Mouse (Mus musculus) CH12.LX (cell line): Measurements from ENCODE around the gene AI854703. TPM values are rescaled to one million over a fixed set of nuclear protein-coding genes. Genes with fewer than 3 reads are reported as not detected.
A peak's percentile ranks its signal among the peaks of the same experiment; 100 is the strongest.

ENCODE experiments used
- DNase-seq: peaks from one replicate; pipeline ENCODE4 v3.0.0-alpha.2; 2013; ENCODE audit errors: extremely low read depth
- H3K27ac ChIP-seq: 2 replicates; pipeline ENCODE4 v1.5.1; 2012; ENCODE audit warnings: low read depth, mild to moderate bottlenecking, control low read depth, moderate library complexity; ENCODE audit not compliant: insufficient read depth
- H3K27me3 ChIP-seq: replicated peaks from 2 replicates; pipeline ENCODE3; 2012; ENCODE audit warnings: inconsistent platforms
- H3K36me3 ChIP-seq, 2 experiments: replicated peaks in 1 of 2; 2 replicates each; pipeline versions ENCODE3 to v1.6.1; 2012; ENCODE audit warnings: inconsistent platforms in 1 of 2, low read length in 1 of 2, mild to moderate bottlenecking in 1 of 2, mixed read lengths in 1 of 2, moderate library complexity in 1 of 2; ENCODE audit not compliant: control insufficient read depth in 1 of 2, insufficient read depth in 1 of 2
- H3K4me1 ChIP-seq, 2 experiments: 2 replicates each; pipeline ENCODE4 v1.6.1; 2012; ENCODE audit warnings: inconsistent platforms in 1 of 2, moderate library complexity in 1 of 2; ENCODE audit not compliant: insufficient read depth in 2 of 2, control insufficient read depth in 1 of 2
- H3K4me2 ChIP-seq: 2 replicates; pipeline ENCODE4 v1.6.1; 2012; ENCODE audit warnings: low read depth, mild to moderate bottlenecking, control low read depth; ENCODE audit not compliant: poor library complexity, insufficient read depth, severe bottlenecking
- H3K4me3 ChIP-seq, 3 experiments: fragments of 150-350 bp in 1 of 3; sonication (generic) in 1 of 3; replicated peaks in 1 of 3; 2 replicates each; pipeline versions ENCODE3 to v1.5.1; 2011 to 2012; ENCODE audit warnings: low read depth in 2 of 3, low read length in 2 of 3, mild to moderate bottlenecking in 2 of 3, moderate library complexity in 2 of 3, control low read depth in 1 of 3, improper control_type of control experiment in 1 of 3, inconsistent platforms in 1 of 3, mixed read lengths in 1 of 3; ENCODE audit not compliant: poor library complexity in 1 of 3
- H3K79me2 ChIP-seq: replicated peaks from 2 replicates; pipeline ENCODE4 v1.6.1; 2012; ENCODE audit warnings: mild to moderate bottlenecking, moderate library complexity; ENCODE audit not compliant: control insufficient read depth, poor library complexity, insufficient read depth, severe bottlenecking; ENCODE audit errors: extremely low read depth
- H3K9ac ChIP-seq: 2 replicates; pipeline ENCODE4 v1.6.1; 2012; ENCODE audit warnings: low read depth, mild to moderate bottlenecking, control low read depth, moderate library complexity; ENCODE audit not compliant: insufficient read depth
- H3K9me3 ChIP-seq: replicated peaks from 2 replicates; pipeline ENCODE3; 2012; ENCODE audit warnings: low read length, inconsistent platforms, mixed read lengths
- CHD1 ChIP-seq: IDR thresholded peaks from 2 replicates; pipeline ENCODE4 v1.6.1; 2012; ENCODE audit warnings: low read depth, low read length, improper control_type of control experiment, inconsistent platforms
- CHD2 ChIP-seq: IDR thresholded peaks from 2 replicates; pipeline ENCODE4 v1.6.1; 2011; ENCODE audit warnings: low read length, improper control_type of control experiment
- CTCF ChIP-seq, 2 experiments: IDR thresholded peaks in 1 of 2; conservative IDR thresholded peaks in 1 of 2; 2 replicates each; pipeline ENCODE4 v1.5.1; 2011 to 2012; ENCODE audit warnings: low read depth in 2 of 2, low read length in 2 of 2, improper control_type of control experiment in 1 of 2, inconsistent platforms in 1 of 2, mild to moderate bottlenecking in 1 of 2, moderate library complexity in 1 of 2
- ELF1 ChIP-seq: IDR thresholded peaks from 2 replicates; pipeline ENCODE4 v1.6.1; 2014; ENCODE audit warnings: low read depth, mild to moderate bottlenecking, inconsistent platforms, low read length, improper control_type of control experiment
- ETS1 ChIP-seq: conservative IDR thresholded peaks from 2 replicates; pipeline ENCODE4 v1.6.1; 2012; ENCODE audit warnings: low read depth, mild to moderate bottlenecking, inconsistent platforms, low read length, improper control_type of control experiment, moderate library complexity
- HCFC1 ChIP-seq: IDR thresholded peaks from 2 replicates; pipeline ENCODE4 v1.6.1; 2012; ENCODE audit warnings: low read depth, mild to moderate bottlenecking, inconsistent platforms, low read length, improper control_type of control experiment
- JUND ChIP-seq: conservative IDR thresholded peaks from 2 replicates; pipeline ENCODE4 v1.6.1; 2011; ENCODE audit warnings: low read depth, low read length, improper control_type of control experiment
- MAX ChIP-seq: IDR thresholded peaks from 2 replicates; pipeline ENCODE4 v1.6.1; 2011; ENCODE audit warnings: low read length, improper control_type of control experiment
- MAZ ChIP-seq: IDR thresholded peaks from 2 replicates; pipeline ENCODE4 v1.6.1; 2012; ENCODE audit warnings: low read depth, mild to moderate bottlenecking, inconsistent platforms, low read length, improper control_type of control experiment, moderate library complexity
- MXI1 ChIP-seq: IDR thresholded peaks from 2 replicates; pipeline ENCODE4 v1.6.1; 2011; ENCODE audit warnings: mild to moderate bottlenecking, low read depth, low read length, improper control_type of control experiment
- MYC ChIP-seq: IDR thresholded peaks from 2 replicates; pipeline ENCODE4 v1.6.1; 2011; ENCODE audit warnings: low read depth, mild to moderate bottlenecking, improper control_type of control experiment, low read length
- NRF1 ChIP-seq: IDR thresholded peaks from 2 replicates; pipeline ENCODE4 v1.6.1; 2014; ENCODE audit warnings: low read depth, mild to moderate bottlenecking, inconsistent platforms, low read length, improper control_type of control experiment, moderate library complexity
- PAX5 ChIP-seq: IDR thresholded peaks from 2 replicates; pipeline ENCODE4 v1.6.1; 2012; ENCODE audit warnings: low read length, inconsistent platforms, mixed read lengths
- POLR2AphosphoS2 ChIP-seq: IDR thresholded peaks from 2 replicates; pipeline ENCODE4 v1.6.1; 2011; ENCODE audit warnings: low read depth, low read length, improper control_type of control experiment
- RAD21 ChIP-seq: IDR thresholded peaks from 2 replicates; pipeline ENCODE4 v1.6.1; 2011; ENCODE audit warnings: low read depth, mild to moderate bottlenecking, low read length, improper control_type of control experiment, moderate library complexity
- RCOR1 ChIP-seq: conservative IDR thresholded peaks from 2 replicates; pipeline ENCODE4 v1.6.1; 2012; ENCODE audit warnings: low read depth, mild to moderate bottlenecking, inconsistent platforms, low read length, improper control_type of control experiment
- SIN3A ChIP-seq: IDR thresholded peaks from 2 replicates; pipeline ENCODE4 v1.6.1; 2012; ENCODE audit warnings: low read length, improper control_type of control experiment, inconsistent platforms
- SMC3 ChIP-seq: IDR thresholded peaks from 2 replicates; pipeline ENCODE4 v1.6.1; 2011; ENCODE audit warnings: low read depth, low read length, improper control_type of control experiment
- UBTF ChIP-seq: IDR thresholded peaks from 2 replicates; pipeline ENCODE4 v1.6.1; 2012; ENCODE audit warnings: low read depth, mild to moderate bottlenecking, inconsistent platforms, low read length, improper control_type of control experiment, moderate library complexity
- USF1 ChIP-seq: IDR thresholded peaks from 2 replicates; pipeline ENCODE4 v1.6.1; 2014; ENCODE audit warnings: low read depth, mild to moderate bottlenecking, inconsistent platforms, low read length, improper control_type of control experiment
- ZC3H11A ChIP-seq: IDR thresholded peaks from 2 replicates; pipeline ENCODE4 v1.6.1; 2012; ENCODE audit warnings: low read depth, mild to moderate bottlenecking, inconsistent platforms, low read length, improper control_type of control experiment
- ZKSCAN1 ChIP-seq: IDR thresholded peaks from 2 replicates; pipeline ENCODE4 v1.6.1; 2012; ENCODE audit warnings: low read depth, inconsistent platforms, low read length, improper control_type of control experiment, borderline replicate concordance
- ZMIZ1 ChIP-seq: IDR thresholded peaks from 2 replicates; pipeline ENCODE4 v1.6.1; 2012; ENCODE audit warnings: low read depth, mild to moderate bottlenecking, inconsistent platforms, low read length, improper control_type of control experiment
- ZNF384 ChIP-seq: IDR thresholded peaks from 2 replicates; pipeline ENCODE4 v1.6.1; 2012; ENCODE audit warnings: low read depth, low read length, improper control_type of control experiment, inconsistent platforms
- dilution Hi-C: fragments of 300-500 bp; cut with MboI; formaldehyde crosslinking; loops from 2 replicates; pipeline ENCODE4 v1.14.3; 2020; ENCODE audit warnings: low sequenced_read_pairs; ENCODE audit not compliant: extremely low pct_unique_long_range_greater_than_20kb, extremely low pct_ligation_motif_present
- in situ Hi-C: fragments of 300-500 bp; cut with MboI; formaldehyde crosslinking; loops from 3 replicates; pipeline ENCODE4 v1.14.3; 2019; ENCODE audit warnings: low sequenced_read_pairs, low pct_ligation_motif_present, low pct_unique_long_range_greater_than_20kb, mixed read lengths
- polyA plus RNA-seq: library from polyadenylated mRNA; unstranded; fragments of >175 nt; gene quantifications from 2 replicates; pipeline ENCODE4 v1.2.1, GENCODE M21; 2012; ENCODE audit warnings: low read depth; ENCODE audit not compliant: insufficient read length
- total RNA-seq, 2 experiments: library from RNA; depleted of rRNA; stranded (reverse); fragments of 300-350 nt in 1 of 2; fragments of >200 nt in 1 of 2; gene quantifications; 2 replicates each; pipeline ENCODE4 v1.2.3; 2012 to 2014

Gene AI854703
- total and polyA plus RNA-seq, 3 experiments, result 2.1 to 5.3 (median 4.8) TPM

DNA sequence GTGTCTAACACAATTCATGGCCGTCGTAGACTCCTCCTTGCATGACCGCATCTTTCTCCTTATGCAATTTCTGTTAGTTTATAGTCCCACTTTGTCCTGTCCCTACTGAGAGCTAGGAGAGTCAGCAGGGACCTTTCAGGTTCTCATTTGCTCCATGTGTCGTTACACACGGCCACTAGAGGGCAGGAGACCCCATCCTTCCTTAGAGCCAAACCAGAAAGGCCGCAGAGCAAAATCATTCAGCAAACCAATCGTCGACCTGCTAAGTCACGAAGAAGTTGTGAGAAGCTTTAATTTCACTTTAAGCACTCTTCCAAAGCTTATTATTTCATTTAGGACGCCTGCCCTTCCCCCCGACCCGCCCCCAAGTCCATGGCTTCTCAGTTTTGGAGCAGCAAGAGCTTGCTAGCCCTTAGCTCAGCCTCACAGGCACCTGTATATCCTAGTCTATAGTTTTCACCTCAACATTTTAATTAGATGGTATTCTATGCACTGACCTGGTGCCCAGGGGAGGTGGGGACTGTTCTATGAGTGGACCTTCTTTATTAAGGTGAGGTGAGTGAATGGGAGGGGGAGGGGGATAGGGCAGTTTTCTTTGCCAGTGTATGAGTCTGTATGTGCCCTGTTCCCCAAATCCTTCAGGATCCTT lies 19.2 kb downstream of the AI854703 start:
- peaks cover 17 to 50% of the 10 kb centered on the region in 2 experiments for H3K4me1 ChIP-seq
- DNase-seq, result peak; percentile 89
- TF ChIP-seq ZMIZ1, result no peak
- 0 out of 2 replicates have a peak, but pooled peaks have one; percentile 17 for TF ChIP-seq MAZ
- TF ChIP-seq SIN3A, result 0 out of 2 replicates have a peak, but pooled peaks have one; percentile 31
- no peak for TF ChIP-seq ZKSCAN1
- no peak; the same call in 1 of the 2 replicates for TF ChIP-seq HCFC1
- no peak for TF ChIP-seq POLR2AphosphoS2
- TF ChIP-seq MXI1, result 0 out of 2 replicates have a peak, but pooled peaks have one; percentile 22
- TF ChIP-seq CHD1, result 0 out of 2 replicates have a peak, but pooled peaks have one; percentile 63
- TF ChIP-seq CTCF (conservative IDR thresholded peaks at IDR 0.05 in 1 of 2, IDR thresholded peaks at IDR 0.05 in 1 of 2; ENCODE audit: low read depth in 2 of 2, low read length in 2 of 2), result peak; percentile 71 to 95
- no peak for TF ChIP-seq RCOR1
- TF ChIP-seq RAD21, result peak; percentile 96
- TF ChIP-seq MAX, result peak; percentile 54
- TF ChIP-seq NRF1, result no peak; the same call in 1 of the 2 replicates
- peak; percentile 94 for TF ChIP-seq SMC3
- TF ChIP-seq CHD2, result no peak
- peak; percentile 36; the same call in 1 of the 2 replicates for TF ChIP-seq ELF1
- no peak for TF ChIP-seq ETS1
- TF ChIP-seq PAX5, result no peak
- TF ChIP-seq MYC, result 0 out of 2 replicates have a peak, but pooled peaks have one; percentile 66
- no peak for TF ChIP-seq USF1
- TF ChIP-seq ZNF384, result peak; percentile 26; the same call in 1 of the 2 replicates
- TF ChIP-seq JUND, result no peak; the same call in 1 of the 2 replicates
- no peak for TF ChIP-seq UBTF
- peak; percentile 75 for TF ChIP-seq ZC3H11A
- H3K4me3 ChIP-seq, result peak overlapping the region in 2 of 3 experiments; percentile 26 to 33
- peaks cover 20 to 26% of the 10 kb centered on the region in 2 experiments for H3K36me3 ChIP-seq
- peaks cover 8% of the 10 kb centered on the region for H3K9me3 ChIP-seq
- dilution Hi-C loops (loop anchor here (25.0 kb wide), 1 partner anchor 117 kb away; the partner anchor contains the start of gene Gimap3), in situ Hi-C loops (loop anchor here (5.0 to 25.0 kb wide), 5 partner anchors 37 to 468 kb away; partner anchors contain the start of genes Doxl2, Gimap3 and Gimap4)
- H3K4me2 ChIP-seq, result peak overlapping the region; percentile 76
- peak overlapping the region; percentile 55; the same call in 1 of the 2 replicates for H3K27ac ChIP-seq
- H3K79me2 ChIP-seq, result peaks cover 26% of the 10 kb centered on the region
- peak overlapping the region; percentile 55 for H3K9ac ChIP-seq
- H3K27me3 ChIP-seq, result no peaks in the 10 kb centered on the region
